Mouse (Mus musculus): ENCODE results near the gene Qtrt2. TPM values are rescaled to one million over a fixed set of nuclear protein-coding genes. Genes with fewer than 3 reads are reported as not detected.

Qtrt2 gene
- polyA plus RNA-seq, 1 experiment from 2014 or later: 36.4 TPM

DNA sequence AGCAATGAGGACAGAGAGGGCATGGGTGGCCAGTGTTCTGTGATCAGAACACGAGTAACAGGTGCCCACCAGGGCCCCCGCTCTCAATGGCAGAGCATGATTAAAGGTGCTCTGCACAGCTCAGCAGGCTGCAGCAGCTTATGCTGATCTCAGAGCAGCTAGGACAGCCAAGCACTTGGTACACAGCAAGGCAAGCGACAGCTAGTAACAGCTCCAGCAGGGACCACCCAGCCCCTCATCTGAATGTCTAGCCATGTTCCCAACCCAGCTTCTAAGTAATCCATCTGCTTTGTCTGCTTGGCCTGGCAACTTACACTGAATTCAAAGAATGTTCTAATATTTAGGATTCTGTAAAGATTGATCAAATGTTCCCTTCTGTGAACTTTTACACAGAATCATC lies 37.2 kb upstream of the Qtrt2 start:
- Histone ChIP-seq H3K9me3 (ENCODE audit: control insufficient read depth, low read depth, low read length) (no peaks in the 10 kb centered on the region), H3K27ac (ENCODE audit: low read length) (no peak overlapping the region), H3K4me2 (replicated peaks; ENCODE audit: low read depth, low read length) (no peak overlapping the region), H3K4me3 (ENCODE audit: low read depth, low read length) (no peak overlapping the region), H3K9ac (replicated peaks; ENCODE audit: low read depth, low read length) (no peak overlapping the region), H3K4me1 (ENCODE audit: control insufficient read depth, insufficient read depth, low read length) (no peaks in the 10 kb centered on the region), H3K27me3 (ENCODE audit: control insufficient read depth, insufficient read depth, low read length) (no peaks in the 10 kb centered on the region), H3K36me3 (ENCODE audit: control insufficient read depth, insufficient read depth, low read length) (no peaks in the 10 kb centered on the region)
- no peak for ATAC-seq (ENCODE audit: insufficient number of reproducible peaks, insufficient read depth, low FRiP score, low read depth)
- WGBS: 77% methylated on average over 3 of the region's 3 CpGs

GRCm38 (mm10) chr16:43963291-43963690 lies 36.7 kb upstream of the Qtrt2 start:
- Histone ChIP-seq H3K4me3 (ENCODE audit: low read depth, low read length) (no peak overlapping the region), H3K36me3 (ENCODE audit: control insufficient read depth, insufficient read depth, low read length) (no peaks in the 10 kb centered on the region), H3K27ac (ENCODE audit: low read length) (no peak overlapping the region), H3K4me1 (ENCODE audit: control insufficient read depth, insufficient read depth, low read length) (no peaks in the 10 kb centered on the region), H3K9ac (replicated peaks; ENCODE audit: low read depth, low read length) (no peak overlapping the region), H3K9me3 (ENCODE audit: control insufficient read depth, low read depth, low read length) (no peaks in the 10 kb centered on the region), H3K27me3 (ENCODE audit: control insufficient read depth, insufficient read depth, low read length) (no peaks in the 10 kb centered on the region), H3K4me2 (replicated peaks; ENCODE audit: low read depth, low read length) (no peak overlapping the region)
- 93% methylated on average over 9 of the region's 9 CpGs for WGBS
- ATAC-seq (ENCODE audit: insufficient number of reproducible peaks, insufficient read depth, low FRiP score, low read depth): no peak

- Histone ChIP-seq H3K4me3 (ENCODE audit: low read depth, low read length) (no peak overlapping the region), H3K27ac (ENCODE audit: low read length) (no peak overlapping the region), H3K9me3 (ENCODE audit: control insufficient read depth, low read depth, low read length) (no peaks in the 10 kb centered on the region), H3K9ac (replicated peaks; ENCODE audit: low read depth, low read length) (no peak overlapping the region), H3K27me3 (ENCODE audit: control insufficient read depth, insufficient read depth, low read length) (no peaks in the 10 kb centered on the region), H3K4me2 (replicated peaks; ENCODE audit: low read depth, low read length) (no peak overlapping the region), H3K36me3 (ENCODE audit: control insufficient read depth, insufficient read depth, low read length) (no peaks in the 10 kb centered on the region), H3K4me1 (ENCODE audit: control insufficient read depth, insufficient read depth, low read length) (no peaks in the 10 kb centered on the region)
- WGBS: 89% methylated on average over 4 of the region's 4 CpGs
- ATAC-seq (ENCODE audit: insufficient number of reproducible peaks, insufficient read depth, low FRiP score, low read depth): no peak
Observed at GRCm38 (mm10) chr16:43958038-43958437, 31.4 kb upstream of the Qtrt2 start.

DNA sequence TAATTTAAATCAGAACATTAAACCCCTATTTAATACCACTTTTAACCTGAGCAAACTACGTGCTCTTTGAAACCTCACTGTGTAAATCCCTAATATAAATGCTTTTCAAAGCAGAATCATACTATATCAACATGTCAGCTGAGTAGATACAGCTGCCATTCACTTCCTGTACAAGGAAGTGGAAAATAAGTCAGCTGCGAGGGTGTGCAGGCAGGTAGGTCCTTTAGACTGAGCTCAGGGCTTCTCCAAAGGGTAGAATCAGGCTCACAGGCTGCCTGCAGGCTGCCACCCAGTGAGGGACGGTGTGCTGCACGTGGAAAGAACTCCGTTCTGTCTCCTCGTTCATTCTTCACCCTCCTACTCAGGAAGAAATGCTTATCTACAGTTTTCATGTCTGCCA lies 28.3 kb upstream of the Qtrt2 start:
- no peak overlapping the region for H3K27ac ChIP-seq (ENCODE audit: low read length)
- H3K36me3 ChIP-seq (ENCODE audit: control insufficient read depth, insufficient read depth, low read length): no peaks in the 10 kb centered on the region
- H3K9ac ChIP-seq (replicated peaks; ENCODE audit: low read depth, low read length): no peak overlapping the region
- no peak overlapping the region for H3K4me3 ChIP-seq (ENCODE audit: low read depth, low read length)
- ATAC-seq (ENCODE audit: insufficient number of reproducible peaks, insufficient read depth, low FRiP score, low read depth): no peak
- no peak overlapping the region for H3K4me2 ChIP-seq (replicated peaks; ENCODE audit: low read depth, low read length)
- 46% methylated on average over 6 of the region's 6 CpGs for WGBS
- H3K4me1 ChIP-seq (ENCODE audit: control insufficient read depth, insufficient read depth, low read length): peaks cover 5% of the 10 kb centered on the region; the same call in 1 of the 2 replicates
- no peaks in the 10 kb centered on the region for H3K9me3 ChIP-seq (ENCODE audit: control insufficient read depth, low read depth, low read length)
- H3K27me3 ChIP-seq (ENCODE audit: control insufficient read depth, insufficient read depth, low read length): no peaks in the 10 kb centered on the region

DNA sequence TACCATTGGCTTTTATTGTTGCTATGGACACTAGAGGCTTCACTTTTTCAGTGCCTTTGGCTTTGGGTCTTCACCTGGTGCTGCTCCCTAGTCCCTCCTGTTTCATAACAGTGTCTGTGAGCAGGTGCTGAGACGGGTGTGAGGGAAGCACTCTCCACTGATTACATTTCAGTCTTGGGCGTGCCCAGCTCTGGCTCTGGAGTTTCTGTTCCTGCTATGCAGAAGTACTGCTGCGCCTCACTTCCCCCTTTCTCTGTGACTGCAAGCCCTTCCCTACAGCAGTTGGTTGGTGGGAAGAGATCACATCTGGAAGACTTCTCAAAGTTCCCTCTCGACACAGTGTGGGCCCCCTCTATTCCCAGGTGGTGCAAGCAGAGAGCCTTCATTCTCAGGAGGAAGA lies 25.0 kb upstream of the Qtrt2 start:
- no peak overlapping the region for H3K27ac ChIP-seq (ENCODE audit: low read length)
- whole genome bisulfite sequencing: 54% methylated on average over 4 of the region's 4 CpGs
- H3K36me3 ChIP-seq (ENCODE audit: control insufficient read depth, insufficient read depth, low read length): no peaks in the 10 kb centered on the region
- peaks cover 5% of the 10 kb centered on the region; the same call in 1 of the 2 replicates for H3K4me1 ChIP-seq (ENCODE audit: control insufficient read depth, insufficient read depth, low read length)
- H3K4me2 ChIP-seq (replicated peaks; ENCODE audit: low read depth, low read length): no peak overlapping the region
- H3K4me3 ChIP-seq (ENCODE audit: low read depth, low read length): no peak overlapping the region
- peak; percentile 61; the same call in 1 of the 2 replicates for ATAC-seq (ENCODE audit: insufficient number of reproducible peaks, insufficient read depth, low FRiP score, low read depth)
- no peaks in the 10 kb centered on the region for H3K9me3 ChIP-seq (ENCODE audit: control insufficient read depth, low read depth, low read length)
- no peak overlapping the region for H3K9ac ChIP-seq (replicated peaks; ENCODE audit: low read depth, low read length)
- no peaks in the 10 kb centered on the region for H3K27me3 ChIP-seq (ENCODE audit: control insufficient read depth, insufficient read depth, low read length)

DNA sequence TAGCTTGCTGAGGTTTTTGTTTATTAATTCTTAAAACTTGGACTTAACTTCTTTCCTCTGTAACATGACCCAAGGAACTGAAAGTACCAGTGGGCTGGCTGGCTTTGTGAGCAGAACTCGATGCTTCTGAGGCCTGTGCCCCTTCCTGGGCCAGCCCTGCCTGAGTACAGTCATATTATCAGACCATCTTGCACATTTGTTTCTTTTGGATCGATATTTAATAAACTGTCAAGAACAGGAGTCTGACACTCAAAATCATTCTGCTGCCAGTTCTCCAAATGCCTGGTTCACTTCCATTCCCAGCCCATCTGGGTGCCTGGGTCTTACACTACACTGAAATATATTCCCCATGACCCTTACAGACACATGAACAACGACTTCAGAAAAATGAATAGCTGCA lies 19.3 kb upstream of the Qtrt2 start:
- no peaks in the 10 kb centered on the region for H3K27me3 ChIP-seq (ENCODE audit: control insufficient read depth, insufficient read depth, low read length)
- H3K4me2 ChIP-seq (replicated peaks; ENCODE audit: low read depth, low read length): no peak overlapping the region
- 39% methylated on average over 3 of the region's 3 CpGs for WGBS
- no peak overlapping the region for H3K9ac ChIP-seq (replicated peaks; ENCODE audit: low read depth, low read length)
- no peaks in the 10 kb centered on the region for H3K4me1 ChIP-seq (ENCODE audit: control insufficient read depth, insufficient read depth, low read length)
- no peaks in the 10 kb centered on the region for H3K36me3 ChIP-seq (ENCODE audit: control insufficient read depth, insufficient read depth, low read length)
- no peak for ATAC-seq (ENCODE audit: insufficient number of reproducible peaks, insufficient read depth, low FRiP score, low read depth)
- no peaks in the 10 kb centered on the region for H3K9me3 ChIP-seq (ENCODE audit: control insufficient read depth, low read depth, low read length)
- no peak overlapping the region for H3K27ac ChIP-seq (ENCODE audit: low read length)
- H3K4me3 ChIP-seq (ENCODE audit: low read depth, low read length): no peak overlapping the region

GRCm38 (mm10) chr16:43945351-43945750 lies 18.7 kb upstream of the Qtrt2 start:
- H3K4me2 ChIP-seq (replicated peaks; ENCODE audit: low read depth, low read length): no peak overlapping the region
- H3K36me3 ChIP-seq (ENCODE audit: control insufficient read depth, insufficient read depth, low read length): no peaks in the 10 kb centered on the region
- no peak overlapping the region for H3K9ac ChIP-seq (replicated peaks; ENCODE audit: low read depth, low read length)
- H3K4me1 ChIP-seq (ENCODE audit: control insufficient read depth, insufficient read depth, low read length): no peaks in the 10 kb centered on the region
- H3K9me3 ChIP-seq (ENCODE audit: control insufficient read depth, low read depth, low read length): no peaks in the 10 kb centered on the region
- H3K4me3 ChIP-seq (ENCODE audit: low read depth, low read length): no peak overlapping the region
- no peaks in the 10 kb centered on the region for H3K27me3 ChIP-seq (ENCODE audit: control insufficient read depth, insufficient read depth, low read length)
- ATAC-seq (ENCODE audit: insufficient number of reproducible peaks, insufficient read depth, low FRiP score, low read depth): no peak
- no peak overlapping the region for H3K27ac ChIP-seq (ENCODE audit: low read length)
- WGBS: 60% methylated on average over 3 of the region's 3 CpGs

DNA sequence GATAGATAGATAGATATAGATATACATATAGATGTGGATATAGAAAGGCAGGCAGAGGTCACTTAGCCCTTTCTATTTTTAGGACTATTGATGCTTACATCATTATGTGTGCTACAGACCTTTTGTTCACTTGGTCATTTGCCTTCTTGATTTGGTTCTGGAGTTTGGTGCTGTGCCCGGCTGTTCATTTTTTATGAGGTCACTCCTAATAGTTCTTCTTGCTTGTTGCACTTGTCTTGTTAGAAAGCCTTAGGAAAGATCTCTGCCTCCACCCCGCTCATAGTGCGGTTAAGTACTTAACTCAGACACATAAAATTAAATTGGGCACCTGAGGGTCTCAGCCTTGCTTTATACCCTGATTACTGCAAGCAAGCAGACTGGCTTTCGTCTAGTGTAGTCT lies 14.2 kb upstream of the Qtrt2 start:
- Histone ChIP-seq H3K4me2 (replicated peaks; ENCODE audit: low read depth, low read length) (no peak overlapping the region), H3K9me3 (ENCODE audit: control insufficient read depth, low read depth, low read length) (no peaks in the 10 kb centered on the region), H3K27me3 (ENCODE audit: control insufficient read depth, insufficient read depth, low read length) (no peaks in the 10 kb centered on the region), H3K27ac (ENCODE audit: low read length) (no peak overlapping the region), H3K9ac (replicated peaks; ENCODE audit: low read depth, low read length) (no peak overlapping the region), H3K4me1 (ENCODE audit: control insufficient read depth, insufficient read depth, low read length) (no peaks in the 10 kb centered on the region), H3K36me3 (ENCODE audit: control insufficient read depth, insufficient read depth, low read length) (no peaks in the 10 kb centered on the region), H3K4me3 (ENCODE audit: low read depth, low read length) (no peak overlapping the region)
- WGBS: 88% methylated on average over 4 of the region's 4 CpGs
- no peak for ATAC-seq (ENCODE audit: insufficient number of reproducible peaks, insufficient read depth, low FRiP score, low read depth)

DNA sequence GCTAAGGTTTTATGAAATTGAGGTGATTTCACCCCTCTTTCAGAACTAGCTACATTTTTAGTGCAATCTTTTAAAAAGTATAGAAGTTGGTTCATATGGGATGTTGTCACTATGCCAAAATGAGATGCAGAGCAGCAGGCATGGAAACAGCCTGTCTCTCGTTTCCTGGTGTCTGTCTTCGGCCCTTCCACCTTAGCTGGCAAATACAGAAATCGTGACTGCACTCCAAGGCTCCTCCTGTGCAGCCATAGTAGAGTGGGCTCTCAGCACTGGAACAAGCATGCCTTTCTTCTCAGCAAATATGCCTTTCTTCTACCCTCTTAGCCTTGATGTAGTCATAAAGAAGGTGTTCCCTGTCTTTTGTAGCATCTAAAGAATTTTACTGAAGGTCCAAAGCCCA lies 9.3 kb upstream of the Qtrt2 start:
- no peak overlapping the region for H3K27ac ChIP-seq (ENCODE audit: low read length)
- H3K27me3 ChIP-seq (ENCODE audit: control insufficient read depth, insufficient read depth, low read length): no peaks in the 10 kb centered on the region
- H3K9me3 ChIP-seq (ENCODE audit: control insufficient read depth, low read depth, low read length): no peaks in the 10 kb centered on the region
- no peak overlapping the region for H3K9ac ChIP-seq (replicated peaks; ENCODE audit: low read depth, low read length)
- ATAC-seq (ENCODE audit: insufficient number of reproducible peaks, insufficient read depth, low FRiP score, low read depth): no peak
- no peak overlapping the region for H3K4me3 ChIP-seq (ENCODE audit: low read depth, low read length)
- H3K36me3 ChIP-seq (ENCODE audit: control insufficient read depth, insufficient read depth, low read length): no peaks in the 10 kb centered on the region
- H3K4me2 ChIP-seq (replicated peaks; ENCODE audit: low read depth, low read length): no peak overlapping the region
- 58% methylated on average over 3 of the region's 3 CpGs for WGBS
- H3K4me1 ChIP-seq (ENCODE audit: control insufficient read depth, insufficient read depth, low read length): no peaks in the 10 kb centered on the region
